Mouse (Mus musculus) limb, embryonic 11.5 days (tissue): Measurements from ENCODE around the gene Gm45623. TPM values are rescaled to one million over a fixed set of nuclear protein-coding genes. Genes with fewer than 3 reads are reported as not detected.

Experiments used
- ATAC-seq: fragments of 200-750 bp; cut with Nextera tagmentation; 2 replicates; pipeline ENCODE4 v1.8.0; 2017; ENCODE audit warnings: low read depth; ENCODE audit not compliant: insufficient number of reproducible peaks, low FRiP score, low TSS enrichment
- DNase-seq: peaks from one replicate; pipeline ENCODE4 v3.0.0-alpha.2; 2015; ENCODE audit warnings: low spot score
- H3K27ac ChIP-seq: fragments of 300-500 bp; sonication (generic); replicated peaks from 2 replicates; pipeline ENCODE4 v1.5.1; 2014; ENCODE audit warnings: low read depth, mild to moderate bottlenecking, low read length
- H3K27me3 ChIP-seq: fragments of 300-500 bp; sonication (generic); 2 replicates; pipeline ENCODE4 v1.6.1; 2014; ENCODE audit warnings: mild to moderate bottlenecking, low read length, mixed read lengths; ENCODE audit not compliant: control insufficient read depth, insufficient read depth
- H3K36me3 ChIP-seq: fragments of 300-500 bp; sonication (generic); 2 replicates; pipeline ENCODE4 v1.6.1; 2014; ENCODE audit warnings: mild to moderate bottlenecking, low read length, moderate library complexity, mixed read lengths; ENCODE audit not compliant: control insufficient read depth, insufficient read depth
- H3K4me1 ChIP-seq: fragments of 300-500 bp; sonication (generic); 2 replicates; pipeline ENCODE4 v1.6.1; 2014; ENCODE audit warnings: low read length, mixed read lengths; ENCODE audit not compliant: control insufficient read depth, insufficient read depth
- H3K4me2 ChIP-seq: fragments of 300-500 bp; sonication (generic); 2 replicates; pipeline ENCODE4 v1.6.1; 2014; ENCODE audit warnings: low read depth, mild to moderate bottlenecking, moderate library complexity; ENCODE audit not compliant: severe bottlenecking
- H3K4me3 ChIP-seq: fragments of 300-500 bp; sonication (generic); 2 replicates; pipeline ENCODE4 v1.5.1; 2014; ENCODE audit warnings: low read depth, low read length
- H3K9ac ChIP-seq: fragments of 300-500 bp; sonication (generic); 2 replicates; pipeline ENCODE4 v1.6.1; 2014; ENCODE audit warnings: mild to moderate bottlenecking, low read length
- H3K9me3 ChIP-seq: fragments of 300-500 bp; sonication (generic); 2 replicates; pipeline ENCODE4 v1.6.1; 2016; ENCODE audit warnings: low read length; ENCODE audit not compliant: control insufficient read depth
- WGBS: fragments of 180-500 bp; shearing (Covaris S2); extraction: QIAGEN DNeasy Blood & Tissue Kit; methylation state at CpG from one replicate; pipeline ENCODE4 v1.1.7; 2014; 5-methylcytosine and 5-hydroxymethylcytosine counted together
- polyA plus RNA-seq: library from polyadenylated mRNA; unstranded; fragments of >200 nt; fragmentation: Nextera tagmentation; extraction: Ambion mirVana; gene quantifications from 2 replicates; pipeline ENCODE4 v1.2.1, GENCODE M21; 2014

The Gm45623 gene
- polyA plus RNA-seq, 1 experiment from 2014 or later: not detected

- WGBS: 44% methylated on average over 25 of the region's 25 CpGs
- no peak overlapping the region for H3K27ac ChIP-seq
- no peak overlapping the region for H3K4me2 ChIP-seq
Measured at GRCm38 (mm10) chr13:56765284-56766032, 11.8 kb upstream of the Gm45623 start.

GRCm38 (mm10) chr13:56762446-56763229, 9.0 kb upstream of the Gm45623 start:
- Histone ChIP-seq H3K4me3 (no peak overlapping the region), H3K4me1 (no peaks in the 10 kb centered on the region; the same call in 1 of the 2 replicates), H3K27ac (no peak overlapping the region), H3K4me2 (no peak overlapping the region), H3K9ac (no peak overlapping the region), H3K9me3 (no peaks in the 10 kb centered on the region), H3K36me3 (no peaks in the 10 kb centered on the region), H3K27me3 (no peaks in the 10 kb centered on the region; the same call in 1 of the 2 replicates)
- 34% methylated on average over 13 of the region's 13 CpGs for WGBS
- DNase-seq (no peak), ATAC-seq (no peak)

More at GRCm38 (mm10) chr13:56765284-56766032, 11.8 kb upstream of the Gm45623 start:
- Histone ChIP-seq H3K36me3 (no peaks in the 10 kb centered on the region), H3K9me3 (no peaks in the 10 kb centered on the region), H3K9ac (peak overlapping the region; percentile 22; the same call in 1 of the 2 replicates), H3K4me3 (no peak overlapping the region), H3K4me1 (no peaks in the 10 kb centered on the region; the same call in 1 of the 2 replicates), H3K27me3 (no peaks in the 10 kb centered on the region; the same call in 1 of the 2 replicates)
- DNase-seq (peak; percentile 45), ATAC-seq (no peak)

- Histone ChIP-seq H3K4me3 (no peak overlapping the region), H3K4me2 (no peak overlapping the region), H3K9ac (no peak overlapping the region), H3K27ac (no peak overlapping the region), H3K27me3 (peaks cover 16% of the 10 kb centered on the region), H3K36me3 (no peaks in the 10 kb centered on the region), H3K9me3 (no peaks in the 10 kb centered on the region), H3K4me1 (peaks cover 3% of the 10 kb centered on the region)
- ATAC-seq (no peak), DNase-seq (peak; percentile 91)
- 29% methylated on average over 6 of the region's 6 CpGs for WGBS
Measured at GRCm38 (mm10) chr13:56758492-56758891, 4.9 kb upstream of the Gm45623 start.

GRCm38 (mm10) chr13:56757201-56757600, 3.6 kb upstream of the Gm45623 start:
- Histone ChIP-seq H3K27me3 (peaks cover 28% of the 10 kb centered on the region), H3K4me3 (no peak overlapping the region), H3K27ac (no peak overlapping the region), H3K9me3 (no peaks in the 10 kb centered on the region), H3K4me1 (peaks cover 11% of the 10 kb centered on the region), H3K9ac (no peak overlapping the region), H3K4me2 (no peak overlapping the region), H3K36me3 (no peaks in the 10 kb centered on the region)
- WGBS: 37% methylated on average over 12 of the region's 12 CpGs
- DNase-seq (no peak), ATAC-seq (no peak)

GRCm38 (mm10) chr13:56755871-56756270, 2.2 kb upstream of the Gm45623 start:
- peak; percentile 50 for DNase-seq

GRCm38 (mm10) chr13:56752474-56753191, 994 bp downstream of the Gm45623 start:
- H3K27me3 ChIP-seq: peaks cover 37% of the 10 kb centered on the region
- DNase-seq: peak; percentile 74

More at GRCm38 (mm10) chr13:56755871-56756270, 2.2 kb upstream of the Gm45623 start:
- Histone ChIP-seq H3K36me3 (no peaks in the 10 kb centered on the region), H3K4me2 (no peak overlapping the region), H3K9me3 (no peaks in the 10 kb centered on the region), H3K9ac (no peak overlapping the region), H3K4me1 (peaks cover 11% of the 10 kb centered on the region), H3K27ac (no peak overlapping the region), H3K4me3 (no peak overlapping the region), H3K27me3 (peaks cover 37% of the 10 kb centered on the region)
- ATAC-seq: no peak
- 59% methylated on average over 6 of the region's 6 CpGs for WGBS

GRCm38 (mm10) chr13:56751774-56752173, 1.9 kb downstream of the Gm45623 start:
- peaks cover 37% of the 10 kb centered on the region for H3K27me3 ChIP-seq
- H3K4me1 ChIP-seq: peaks cover 11% of the 10 kb centered on the region
- 33% methylated on average over 5 of the region's 5 CpGs for WGBS
- no peak for DNase-seq
- no peak for ATAC-seq
- no peak overlapping the region for H3K4me3 ChIP-seq
- no peaks in the 10 kb centered on the region for H3K36me3 ChIP-seq
- no peak overlapping the region; the same call in 1 of the 2 replicates for H3K4me2 ChIP-seq
- no peak overlapping the region for H3K27ac ChIP-seq
- H3K9ac ChIP-seq: no peak overlapping the region
- no peaks in the 10 kb centered on the region for H3K9me3 ChIP-seq

More at GRCm38 (mm10) chr13:56752474-56753191, 994 bp downstream of the Gm45623 start:
- H3K4me3 ChIP-seq: peak overlapping the region; percentile 48
- no peaks in the 10 kb centered on the region for H3K36me3 ChIP-seq
- no peak for ATAC-seq
- peak overlapping the region; percentile 49 for H3K9ac ChIP-seq
- no peak overlapping the region for H3K27ac ChIP-seq
- peak overlapping the region; percentile 87 for H3K4me2 ChIP-seq
- WGBS: 1% methylated on average over 36 of the region's 41 CpGs
- H3K4me1 ChIP-seq: peaks cover 11% of the 10 kb centered on the region
- H3K9me3 ChIP-seq: no peaks in the 10 kb centered on the region

DNA sequence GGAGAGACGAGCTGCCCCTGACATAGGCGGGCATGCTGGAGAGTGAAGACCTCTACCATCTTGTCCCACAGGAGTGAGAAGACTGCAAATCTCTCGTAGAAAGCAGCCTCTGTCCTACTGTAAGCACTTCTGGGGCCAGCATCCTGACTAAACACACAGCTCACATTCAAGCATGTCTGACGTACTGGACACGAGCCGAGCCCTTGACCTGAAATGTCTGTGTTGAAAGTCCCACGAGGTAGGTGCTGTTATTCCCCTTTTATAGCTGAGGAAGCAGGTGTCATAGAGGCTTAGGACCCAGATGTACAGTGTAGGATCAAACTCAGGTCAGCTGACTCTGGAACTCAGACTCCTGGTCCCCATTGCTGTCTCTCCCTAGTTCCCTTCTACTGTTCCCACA, 4.2 kb downstream of the Gm45623 start:
- no peak overlapping the region for H3K27ac ChIP-seq
- WGBS: 86% methylated on average over 7 of the region's 7 CpGs
- H3K9me3 ChIP-seq: no peaks in the 10 kb centered on the region
- DNase-seq (no peak), ATAC-seq (no peak)
- no peak overlapping the region for H3K9ac ChIP-seq
- H3K27me3 ChIP-seq: peaks cover 31% of the 10 kb centered on the region
- H3K36me3 ChIP-seq: no peaks in the 10 kb centered on the region
- H3K4me3 ChIP-seq: no peak overlapping the region
- H3K4me2 ChIP-seq: no peak overlapping the region
- peaks cover 11% of the 10 kb centered on the region for H3K4me1 ChIP-seq
